Mouse (Mus musculus): ENCODE results near the gene Scube1. TPM values are rescaled to one million over a fixed set of nuclear protein-coding genes. Genes with fewer than 3 reads are reported as not detected.
A peak's percentile ranks its signal among the peaks of the same experiment; 100 is the strongest.

Gene Scube1
- total and polyA plus RNA-seq, 2 experiments from 2014 or later = 1.9 to 4.3 TPM

- ATAC-seq (ENCODE audit: insufficient read depth, low read depth) (no peak), DNase-seq (ENCODE audit: low spot score) (no peak)
- Histone ChIP-seq H3K9me3 (replicated peaks; ENCODE audit: control insufficient read depth, low read length) (no peaks in the 10 kb centered on the region), H3K9ac (replicated peaks; ENCODE audit: low read depth, low read length) (no peak overlapping the region), H3K27ac (ENCODE audit: low read depth) (no peak overlapping the region), H3K4me1 (ENCODE audit: control insufficient read depth, insufficient read depth) (peaks cover 16% of the 10 kb centered on the region), H3K27me3 (ENCODE audit: control insufficient read depth, insufficient read depth, low read length) (peaks cover 27% of the 10 kb centered on the region; the same call in 1 of the 2 replicates), H3K4me2 (ENCODE audit: low read depth, low read length) (no peak overlapping the region), H3K4me3 (ENCODE audit: low read depth, low read length) (no peak overlapping the region), H3K36me3 (replicated peaks; ENCODE audit: control insufficient read depth, insufficient read depth, low read length) (no peaks in the 10 kb centered on the region)
- TF ChIP-seq CTCF (IDR thresholded peaks at IDR 0.05; ENCODE audit: low read depth) = no peak
- TF ChIP-seq EP300 (IDR thresholded peaks at IDR 0.05; ENCODE audit: low read depth) = no peak
- WGBS = 89% methylated on average over 6 of the region's 6 CpGs
Measured at GRCm38 (mm10) chr15:83677098-83677497, 47.7 kb downstream of the Scube1 start.

GRCm38 (mm10) chr15:83676286-83676685, 48.5 kb downstream of the Scube1 start:
- Histone ChIP-seq H3K4me3 (ENCODE audit: low read depth, low read length) (no peak overlapping the region), H3K4me1 (ENCODE audit: control insufficient read depth, insufficient read depth) (peaks cover 16% of the 10 kb centered on the region), H3K9me3 (replicated peaks; ENCODE audit: control insufficient read depth, low read length) (no peaks in the 10 kb centered on the region), H3K27me3 (ENCODE audit: control insufficient read depth, insufficient read depth, low read length) (peaks cover 23% of the 10 kb centered on the region; the same call in 1 of the 2 replicates), H3K4me2 (ENCODE audit: low read depth, low read length) (no peak overlapping the region), H3K27ac (ENCODE audit: low read depth) (no peak overlapping the region), H3K36me3 (replicated peaks; ENCODE audit: control insufficient read depth, insufficient read depth, low read length) (no peaks in the 10 kb centered on the region), H3K9ac (replicated peaks; ENCODE audit: low read depth, low read length) (no peak overlapping the region)
- DNase-seq (ENCODE audit: low spot score) (peak; percentile 27), ATAC-seq (ENCODE audit: insufficient read depth, low read depth) (0 out of 2 replicates have a peak, but pooled peaks have one; percentile 35)
- no peak for TF ChIP-seq CTCF (IDR thresholded peaks at IDR 0.05; ENCODE audit: low read depth)
- TF ChIP-seq EP300 (IDR thresholded peaks at IDR 0.05; ENCODE audit: low read depth) = no peak
- WGBS = 62% methylated on average over 3 of the region's 3 CpGs

- H3K4me2 ChIP-seq (ENCODE audit: low read depth, low read length) = no peak overlapping the region
- peaks cover 16% of the 10 kb centered on the region for H3K4me1 ChIP-seq (ENCODE audit: control insufficient read depth, insufficient read depth)
- DNase-seq (ENCODE audit: low spot score) (no peak), ATAC-seq (ENCODE audit: insufficient read depth, low read depth) (no peak)
- 0 out of 2 replicates have a peak, but pooled peaks cover under 1% of the 10 kb centered on the region for H3K27me3 ChIP-seq (ENCODE audit: control insufficient read depth, insufficient read depth, low read length)
- H3K36me3 ChIP-seq (replicated peaks; ENCODE audit: control insufficient read depth, insufficient read depth, low read length) = no peaks in the 10 kb centered on the region
- no peak overlapping the region for H3K4me3 ChIP-seq (ENCODE audit: low read depth, low read length)
- no peaks in the 10 kb centered on the region for H3K9me3 ChIP-seq (replicated peaks; ENCODE audit: control insufficient read depth, low read length)
- WGBS = 73% methylated on average over 3 of the region's 3 CpGs
- H3K27ac ChIP-seq (ENCODE audit: low read depth) = no peak overlapping the region
- TF ChIP-seq CTCF (IDR thresholded peaks at IDR 0.05; ENCODE audit: low read depth) (no peak), EP300 (IDR thresholded peaks at IDR 0.05; ENCODE audit: low read depth) (no peak)
- no peak overlapping the region for H3K9ac ChIP-seq (replicated peaks; ENCODE audit: low read depth, low read length)
Measured at GRCm38 (mm10) chr15:83673621-83674020, 51.2 kb downstream of the Scube1 start.

- Histone ChIP-seq H3K36me3 (replicated peaks; ENCODE audit: control insufficient read depth, insufficient read depth, low read length) (no peaks in the 10 kb centered on the region), H3K4me1 (ENCODE audit: control insufficient read depth, insufficient read depth) (no peaks in the 10 kb centered on the region), H3K4me3 (ENCODE audit: low read depth, low read length) (no peak overlapping the region), H3K4me2 (ENCODE audit: low read depth, low read length) (no peak overlapping the region), H3K9ac (replicated peaks; ENCODE audit: low read depth, low read length) (no peak overlapping the region), H3K27ac (ENCODE audit: low read depth) (no peak overlapping the region), H3K27me3 (ENCODE audit: control insufficient read depth, insufficient read depth, low read length) (no peaks in the 10 kb centered on the region), H3K9me3 (replicated peaks; ENCODE audit: control insufficient read depth, low read length) (no peaks in the 10 kb centered on the region)
- 55% methylated on average over 6 of the region's 6 CpGs for WGBS
- TF ChIP-seq EP300 (IDR thresholded peaks at IDR 0.05; ENCODE audit: low read depth) = no peak
- no peak for TF ChIP-seq CTCF (IDR thresholded peaks at IDR 0.05; ENCODE audit: low read depth)
- DNase-seq (ENCODE audit: low spot score) (no peak), ATAC-seq (ENCODE audit: insufficient read depth, low read depth) (no peak)
Measured at GRCm38 (mm10) chr15:83667501-83667900, 57.3 kb downstream of the Scube1 start.

- H3K9ac ChIP-seq (replicated peaks; ENCODE audit: low read depth, low read length) = no peak overlapping the region
- no peak overlapping the region for H3K4me3 ChIP-seq (ENCODE audit: low read depth, low read length)
- H3K27me3 ChIP-seq (ENCODE audit: control insufficient read depth, insufficient read depth, low read length) = no peaks in the 10 kb centered on the region
- no peaks in the 10 kb centered on the region for H3K36me3 ChIP-seq (replicated peaks; ENCODE audit: control insufficient read depth, insufficient read depth, low read length)
- no peak overlapping the region for H3K4me2 ChIP-seq (ENCODE audit: low read depth, low read length)
- DNase-seq (ENCODE audit: low spot score) (no peak), ATAC-seq (ENCODE audit: insufficient read depth, low read depth) (no peak)
- no peak for TF ChIP-seq CTCF (IDR thresholded peaks at IDR 0.05; ENCODE audit: low read depth)
- TF ChIP-seq EP300 (IDR thresholded peaks at IDR 0.05; ENCODE audit: low read depth) = no peak
- no peak overlapping the region for H3K27ac ChIP-seq (ENCODE audit: low read depth)
- no peaks in the 10 kb centered on the region for H3K9me3 ChIP-seq (replicated peaks; ENCODE audit: control insufficient read depth, low read length)
- WGBS = 88% methylated on average over 10 of the region's 10 CpGs
- H3K4me1 ChIP-seq (ENCODE audit: control insufficient read depth, insufficient read depth) = no peaks in the 10 kb centered on the region
Measured at GRCm38 (mm10) chr15:83666418-83666817, 58.4 kb downstream of the Scube1 start.

- Histone ChIP-seq H3K4me1 (ENCODE audit: control insufficient read depth, insufficient read depth) (no peaks in the 10 kb centered on the region), H3K27me3 (ENCODE audit: control insufficient read depth, insufficient read depth, low read length) (no peaks in the 10 kb centered on the region), H3K36me3 (replicated peaks; ENCODE audit: control insufficient read depth, insufficient read depth, low read length) (no peaks in the 10 kb centered on the region), H3K4me2 (ENCODE audit: low read depth, low read length) (no peak overlapping the region), H3K9ac (replicated peaks; ENCODE audit: low read depth, low read length) (no peak overlapping the region), H3K4me3 (ENCODE audit: low read depth, low read length) (no peak overlapping the region), H3K27ac (ENCODE audit: low read depth) (no peak overlapping the region), H3K9me3 (replicated peaks; ENCODE audit: control insufficient read depth, low read length) (no peaks in the 10 kb centered on the region)
- no peak for DNase-seq (ENCODE audit: low spot score)
- WGBS = 71% methylated on average over 6 of the region's 6 CpGs
- no peak for TF ChIP-seq EP300 (IDR thresholded peaks at IDR 0.05; ENCODE audit: low read depth)
- TF ChIP-seq CTCF (IDR thresholded peaks at IDR 0.05; ENCODE audit: low read depth) = no peak
- ATAC-seq (ENCODE audit: insufficient read depth, low read depth) = no peak
Measured at GRCm38 (mm10) chr15:83665993-83666392, 58.8 kb downstream of the Scube1 start.
